8 mouse cellular contexts compared by ENCODE assay signal in genomic region chr1:143776446-143777411, GRCm38 (mm10). TPM values are rescaled to one million over a fixed set of nuclear protein-coding genes. Genes with fewer than 3 reads are reported as not detected.
DNase-seq lines count a peak whose midpoint lies in the region; ATAC-seq and TF ChIP-seq lines count a peak whose summit lies in the region.

Gene Trove2, minus strand, starts transcription at chr1:143777068.
Gene Uchl5, plus strand, starts transcription at chr1:143777272.

- in situ Hi-C loops in CH12.LX (cut with MboI; ENCODE audit: low pct_ligation_motif_present, low pct_unique_long_range_greater_than_20kb, low sequenced_read_pairs): loop anchor here (25.0 kb wide), 2 partner anchors 411 to 586 kb away; partner anchors contain the start of gene Rgs13

- ATAC-seq in forebrain, embryonic 11.5 days (replicated peaks; ENCODE audit: low FRiP score): peak; percentile 97
- peak; percentile 95 for ATAC-seq in heart, postnatal 0 days (ENCODE audit: insufficient read depth, low read depth)
- ATAC-seq in liver, embryonic 16.5 days (ENCODE audit: low read depth): peak; percentile 95
- ATAC-seq in neural tube, embryonic 13.5 days (ENCODE audit: low read depth): peak; percentile 97

- H3K27ac ChIP-seq in CH12.LX (ENCODE audit: insufficient read depth, low read depth): peak within 1 kb of the TSS; percentile 35
- peak within 1 kb of the TSS; percentile 21; the same call in 1 of the 2 replicates for H3K27ac ChIP-seq in forebrain, embryonic 11.5 days (ENCODE audit: low read depth, low read length)
- H3K27ac ChIP-seq in heart, postnatal 0 days (ENCODE audit: low read depth): peak within 1 kb of the TSS; percentile 75
- peak within 1 kb of the TSS; percentile 86 for H3K27ac ChIP-seq in liver, embryonic 16.5 days (ENCODE audit: low read length)
- peak within 1 kb of the TSS; percentile 86 for H3K27ac ChIP-seq in neural tube, embryonic 13.5 days (replicated peaks)
- peak within 1 kb of the TSS; percentile 27 for H3K27ac ChIP-seq in testis, adult 2 months (ENCODE audit: control insufficient read depth, insufficient read depth, low read depth, low read length)

- TF ChIP-seq CTCF in CH12.LX (conservative IDR thresholded peaks at IDR 0.05 in 1 of 2, IDR thresholded peaks at IDR 0.05 in 1 of 2; ENCODE audit: low read depth in 2 of 2, low read length in 2 of 2): peak in 1 of 2 experiments; percentile 89; a peak in 2 of 4 replicates
- TF ChIP-seq CTCF in heart, postnatal 0 days (IDR thresholded peaks at IDR 0.05; ENCODE audit: low read depth): peak; percentile 99
- peak; percentile 86 for TF ChIP-seq CTCF in testis, adult 2 months (IDR thresholded peaks at IDR 0.05; ENCODE audit: control insufficient read depth, insufficient read depth, insufficient replicate concordance, low read depth, low read length)

- dilution Hi-C loops in CH12.LX (cut with MboI; ENCODE audit: extremely low pct_ligation_motif_present, extremely low pct_unique_long_range_greater_than_20kb, low sequenced_read_pairs): no loop called here

- peak; percentile 95 for TF ChIP-seq POLR2A in CH12.LX (IDR thresholded peaks at IDR 0.05; ENCODE audit: low read depth, low read length)
- peak; percentile 85 for TF ChIP-seq POLR2A in testis, adult 2 months (IDR thresholded peaks at IDR 0.05; ENCODE audit: control insufficient read depth, low read depth, low read length)

- peaks cover 0 to 23% of the 10 kb centered on the region in 2 experiments; a peak in 2 of 4 replicates for H3K4me1 ChIP-seq in CH12.LX (ENCODE audit: control insufficient read depth in 1 of 2, insufficient read depth in 2 of 2)
- no peaks in the 10 kb centered on the region; the same call in 1 of the 2 replicates for H3K4me1 ChIP-seq in forebrain, embryonic 11.5 days (replicated peaks; ENCODE audit: control insufficient read depth, insufficient read depth, low read length)
- H3K4me1 ChIP-seq in heart, postnatal 0 days (ENCODE audit: control insufficient read depth, insufficient read depth): peaks cover 18% of the 10 kb centered on the region
- H3K4me1 ChIP-seq in liver, embryonic 16.5 days (ENCODE audit: control insufficient read depth, low read depth, low read length): peaks cover 7% of the 10 kb centered on the region
- H3K4me1 ChIP-seq in neural tube, embryonic 13.5 days (replicated peaks): peaks cover 46% of the 10 kb centered on the region
- no peaks in the 10 kb centered on the region; the same call in 1 of the 2 replicates for H3K4me1 ChIP-seq in testis, adult 2 months (ENCODE audit: control insufficient read depth, insufficient read depth, low read length)

- H3K9ac ChIP-seq in CH12.LX (ENCODE audit: insufficient read depth, low read depth): peak within 1 kb of the TSS; percentile 83
- H3K9ac ChIP-seq in forebrain, embryonic 11.5 days (ENCODE audit: low read length): peak within 1 kb of the TSS; percentile 83
- H3K9ac ChIP-seq in heart, postnatal 0 days (replicated peaks; ENCODE audit: low read depth, low read length): peak within 1 kb of the TSS; percentile 74
- H3K9ac ChIP-seq in liver, embryonic 16.5 days (ENCODE audit: low read depth, low read length): peak within 1 kb of the TSS; percentile 97
- H3K9ac ChIP-seq in neural tube, embryonic 13.5 days: peak within 1 kb of the TSS; percentile 92

- TF ChIP-seq RAD21 in CH12.LX (IDR thresholded peaks at IDR 0.05; ENCODE audit: low read depth, low read length): no peak

- H3K79me2 ChIP-seq in CH12.LX (replicated peaks; ENCODE audit: control insufficient read depth, extremely low read depth, insufficient read depth, poor library complexity, severe bottlenecking): peaks cover 42% of the 10 kb centered on the region

- peak within 1 kb of the TSS; percentile 80 for H3K4me2 ChIP-seq in CH12.LX (ENCODE audit: insufficient read depth, low read depth, poor library complexity, severe bottlenecking)
- peak within 1 kb of the TSS; percentile 80 for H3K4me2 ChIP-seq in forebrain, embryonic 11.5 days (ENCODE audit: low read depth, low read length, severe bottlenecking)
- peak within 1 kb of the TSS; percentile 90 for H3K4me2 ChIP-seq in heart, postnatal 0 days (ENCODE audit: low read depth, low read length)
- peak within 1 kb of the TSS; percentile 81 for H3K4me2 ChIP-seq in liver, embryonic 16.5 days (ENCODE audit: low read depth, low read length)
- H3K4me2 ChIP-seq in neural tube, embryonic 13.5 days: peak within 1 kb of the TSS; percentile 95

- H3K27me3 ChIP-seq in CH12.LX (replicated peaks): peaks cover 2% of the 10 kb centered on the region
- no peaks in the 10 kb centered on the region for H3K27me3 ChIP-seq in forebrain, embryonic 11.5 days (ENCODE audit: control insufficient read depth, insufficient read depth, low read length)
- H3K27me3 ChIP-seq in heart, postnatal 0 days (ENCODE audit: control insufficient read depth, insufficient read depth, low read length): no peaks in the 10 kb centered on the region
- peaks cover 7% of the 10 kb centered on the region for H3K27me3 ChIP-seq in liver, embryonic 16.5 days (ENCODE audit: control insufficient read depth, insufficient read depth, low read depth, low read length)
- H3K27me3 ChIP-seq in neural tube, embryonic 13.5 days: no peaks in the 10 kb centered on the region
- H3K27me3 ChIP-seq in testis, adult 2 months (ENCODE audit: control insufficient read depth, insufficient read depth, low read length): no peaks in the 10 kb centered on the region

- WGBS in forebrain, embryonic 11.5 days: under 1% methylated on average over 82 of the region's 84 CpGs
- WGBS in heart, postnatal 0 days: under 1% methylated on average over 83 of the region's 84 CpGs
- under 1% methylated on average over 82 of the region's 84 CpGs for WGBS in liver, embryonic 16.5 days (ENCODE audit: insufficient replicate concordance)
- under 1% methylated on average over 82 of the region's 84 CpGs for WGBS in neural tube, embryonic 13.5 days

- TF ChIP-seq EP300 in CH12.LX (IDR thresholded peaks at IDR 0.05; ENCODE audit: low read length): 0 out of 2 replicates have a peak, but pooled peaks have one; percentile 40
- no peak for TF ChIP-seq EP300 in heart, postnatal 0 days (IDR thresholded peaks at IDR 0.05; ENCODE audit: low read depth)

- peak within 1 kb of the TSS; percentile 85 to 97 (median 93) for H3K4me3 ChIP-seq in CH12.LX (replicated peaks in 1 of 3; ENCODE audit: low read depth in 2 of 3, low read length in 2 of 3, poor library complexity in 1 of 3)
- H3K4me3 ChIP-seq in forebrain, embryonic 11.5 days (ENCODE audit: low read depth, low read length): peak within 1 kb of the TSS; percentile 85
- peak within 1 kb of the TSS; percentile 82 for H3K4me3 ChIP-seq in heart, postnatal 0 days (ENCODE audit: low read depth, low read length)
- peak within 1 kb of the TSS; percentile 98 for H3K4me3 ChIP-seq in liver, embryonic 16.5 days (ENCODE audit: low read depth, low read length)
- peak within 1 kb of the TSS; percentile 75 for H3K4me3 ChIP-seq in neural tube, embryonic 13.5 days
- H3K4me3 ChIP-seq in testis, adult 2 months (ENCODE audit: control insufficient read depth, low read depth, low read length): peak within 1 kb of the TSS; percentile 98

- peaks cover 0 to 16% of the 10 kb centered on the region in 2 experiments for H3K36me3 ChIP-seq in CH12.LX (replicated peaks in 1 of 2; ENCODE audit: control insufficient read depth in 1 of 2, insufficient read depth in 1 of 2, low read length in 1 of 2)
- no peaks in the 10 kb centered on the region for H3K36me3 ChIP-seq in forebrain, embryonic 11.5 days (ENCODE audit: control insufficient read depth, insufficient read depth, low read length)
- no peaks in the 10 kb centered on the region for H3K36me3 ChIP-seq in heart, postnatal 0 days (replicated peaks; ENCODE audit: control insufficient read depth, insufficient read depth, low read length)
- H3K36me3 ChIP-seq in liver, embryonic 16.5 days (ENCODE audit: control insufficient read depth, insufficient read depth): no peaks in the 10 kb centered on the region
- peaks cover 3% of the 10 kb centered on the region; the same call in 1 of the 2 replicates for H3K36me3 ChIP-seq in neural tube, embryonic 13.5 days
- no peaks in the 10 kb centered on the region for H3K36me3 ChIP-seq in testis, adult 2 months (ENCODE audit: control insufficient read depth, insufficient read depth, low read length)

- no peaks in the 10 kb centered on the region for H3K9me3 ChIP-seq in CH12.LX (replicated peaks; ENCODE audit: low read length)
- no peaks in the 10 kb centered on the region for H3K9me3 ChIP-seq in forebrain, embryonic 11.5 days (ENCODE audit: control insufficient read depth, low read length)
- H3K9me3 ChIP-seq in heart, postnatal 0 days (replicated peaks; ENCODE audit: control insufficient read depth, low read length): no peaks in the 10 kb centered on the region
- no peaks in the 10 kb centered on the region for H3K9me3 ChIP-seq in liver, embryonic 16.5 days (replicated peaks; ENCODE audit: control insufficient read depth, low read length)
- H3K9me3 ChIP-seq in neural tube, embryonic 13.5 days: no peaks in the 10 kb centered on the region

- DNase-seq in CH12.LX (ENCODE audit: extremely low read depth): peak; percentile 97
- DNase-seq in c-Kit-positive CD71-positive TER-119-negative erythroid progenitor cells, embryonic 14.5 days (ENCODE audit: low read depth): peak; percentile 95
- peak; percentile 99 for DNase-seq in forebrain, embryonic 11.5 days (ENCODE audit: low spot score)
- peak; percentile 98 for DNase-seq in heart, postnatal 0 days (ENCODE audit: low spot score)
- DNase-seq in kidney, postnatal 4 days: peak; percentile 99

RNA-seq across cellular contexts. Expression of gene Trove2, which starts in this region (rescaled TPM):
- total RNA-seq in CH12.LX (2012; rRNA removed) (7.0 and 7.5 TPM in 2 replicates), CH12.LX (2014; rRNA removed) (6.6 and 8.4 TPM in 2 replicates)
- polyA plus RNA-seq in CH12.LX (2012; ENCODE audit: insufficient read length, low read depth): 3.4 and 3.8 TPM in 2 replicates
- polyA plus RNA-seq in forebrain, embryonic 11.5 days (2014; fragmentation: Nextera tagmentation; extraction: Ambion mirVana): 42.4 and 50.1 TPM in 2 replicates
- total RNA-seq in heart, postnatal 0 days (2014; rRNA removed; ENCODE audit: low replicate concordance): 13.1 and 14.9 TPM in 2 replicates
- 7.5 and 8.6 TPM in 2 replicates for polyA plus RNA-seq in heart, postnatal 0 days (2015; fragmentation: Nextera tagmentation; extraction: Ambion mirVana)
- 1.4 and 1.7 TPM in 2 replicates for polyA plus RNA-seq in liver, embryonic 16.5 days (2015; fragmentation: Nextera tagmentation; extraction: Ambion mirVana)
- polyA plus RNA-seq in neural tube, embryonic 13.5 days (2015; fragmentation: Nextera tagmentation; extraction: Ambion mirVana): 29.7 and 33.5 TPM in 2 replicates
- 0.35 and 0.41 TPM in 2 replicates for polyA plus RNA-seq in testis, adult 2 months (2012; rRNA removed)

RNA-seq across cellular contexts. Expression of gene Uchl5, which starts in this region (rescaled TPM):
- total RNA-seq in CH12.LX (2012; rRNA removed): 46.4 and 61.3 TPM in 2 replicates
- total RNA-seq in CH12.LX (2014; rRNA removed): 54.3 and 58.9 TPM in 2 replicates
- polyA plus RNA-seq in CH12.LX (2012; ENCODE audit: insufficient read length, low read depth): 111 and 130 TPM in 2 replicates
- polyA plus RNA-seq in forebrain, embryonic 11.5 days (2014; fragmentation: Nextera tagmentation; extraction: Ambion mirVana): 79.6 and 87.8 TPM in 2 replicates
- total RNA-seq in heart, postnatal 0 days (2014; rRNA removed; ENCODE audit: low replicate concordance): 5.8 and 7.2 TPM in 2 replicates
- 46.4 and 49.3 TPM in 2 replicates for polyA plus RNA-seq in heart, postnatal 0 days (2015; fragmentation: Nextera tagmentation; extraction: Ambion mirVana)
- 60.0 and 67.5 TPM in 2 replicates for polyA plus RNA-seq in liver, embryonic 16.5 days (2015; fragmentation: Nextera tagmentation; extraction: Ambion mirVana)
- 68.3 and 86.5 TPM in 2 replicates for polyA plus RNA-seq in neural tube, embryonic 13.5 days (2015; fragmentation: Nextera tagmentation; extraction: Ambion mirVana)
- 15.0 and 15.5 TPM in 2 replicates for polyA plus RNA-seq in testis, adult 2 months (2012; rRNA removed)

Comparison
In these comparisons a context has a peak if more than half of its experiments do, and no peak if none do; other contexts are left out.
1. Peak in every context shown above with its lines: DNase-seq, ATAC-seq, H3K4me3 ChIP-seq and H3K27ac ChIP-seq.
2. H3K27ac ChIP-seq: peak in every context shown above with its lines; median percentile 86 in liver, embryonic 16.5 days; 86 in neural tube, embryonic 13.5 days; 75 in heart, postnatal 0 days; 35 in CH12.LX; 27 in testis, adult 2 months; 21 in forebrain, embryonic 11.5 days.